In the genomic region with DNA sequence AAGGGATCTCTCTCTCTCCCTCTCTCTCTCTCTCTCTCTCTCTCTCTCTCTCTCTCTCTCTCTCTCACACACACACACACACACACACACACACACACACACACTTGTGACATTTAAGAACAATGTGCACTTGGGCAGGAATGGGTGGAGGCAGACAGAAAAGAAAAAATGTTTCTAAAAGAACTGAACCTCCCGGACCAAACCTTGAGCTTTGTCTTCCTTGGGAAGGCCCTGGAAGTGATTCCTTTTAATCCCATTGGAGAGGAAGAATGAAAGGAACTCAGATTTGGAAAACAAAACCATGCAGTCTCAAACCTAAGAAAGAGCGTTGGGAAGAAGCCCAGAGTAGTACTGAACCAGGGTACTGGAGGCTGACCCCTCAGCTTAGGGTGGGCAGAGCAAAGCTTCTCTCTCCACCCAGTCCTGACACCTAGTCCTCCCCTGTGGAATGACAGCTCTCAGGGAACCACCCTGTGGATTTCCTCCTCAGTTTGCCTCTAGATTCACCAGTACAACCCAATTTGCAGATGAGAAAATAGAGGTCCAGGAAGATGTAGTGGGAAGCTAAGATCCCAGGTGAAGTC, we compare ENCODE assay signal across 15 mouse cellular contexts.
A peak's percentile ranks its signal among the peaks of the same experiment; 100 is the strongest.
DNase-seq lines count a peak whose midpoint lies in the region; ATAC-seq and TF ChIP-seq lines count a peak whose summit lies in the region.
"Had no signal": no experiment of that assay in that cellular context is flagged by ENCODE, and none has a peak within 500 bp of the region (broad histone marks: within the 10 kb centered on the region; RNA-seq: fewer than 3 reads in every experiment).

No protein-coding gene starts in this region.

- no peaks in the 10 kb centered on the region for H3K27me3 ChIP-seq in ES-Bruce4 (ENCODE audit: control insufficient read depth, insufficient read depth, low read length, poor library complexity, severe bottlenecking)
- H3K27me3 ChIP-seq in forebrain, embryonic 16.5 days (replicated peaks; ENCODE audit: control insufficient read depth, insufficient read depth, low read length): no peaks in the 10 kb centered on the region
- H3K27me3 ChIP-seq in midbrain, embryonic 12.5 days: no peaks in the 10 kb centered on the region
- H3K27me3 ChIP-seq in intestine, embryonic 15.5 days (replicated peaks): no peaks in the 10 kb centered on the region
- H3K27me3 ChIP-seq: embryonic facial prominence, embryonic 15.5 days; limb, embryonic 15.5 days had no signal

- no peaks in the 10 kb centered on the region for H3K9me3 ChIP-seq in ES-Bruce4 (replicated peaks; ENCODE audit: control insufficient read depth, insufficient read depth, low read length, poor library complexity, severe bottlenecking)
- H3K9me3 ChIP-seq in forebrain, embryonic 16.5 days (ENCODE audit: control insufficient read depth, low read length): no peaks in the 10 kb centered on the region
- H3K9me3 ChIP-seq in midbrain, embryonic 12.5 days: no peaks in the 10 kb centered on the region
- H3K9me3 ChIP-seq in intestine, embryonic 15.5 days: no peaks in the 10 kb centered on the region
- H3K9me3 ChIP-seq: embryonic facial prominence, embryonic 15.5 days; limb, embryonic 15.5 days had no signal

- ATAC-seq in forebrain, embryonic 16.5 days: peak; percentile 62
- ATAC-seq in midbrain, embryonic 12.5 days (ENCODE audit: low FRiP score, low read depth): peak; percentile 64
- ATAC-seq in intestine, embryonic 15.5 days: no peak

- no peak overlapping the region for H3K4me2 ChIP-seq in forebrain, embryonic 16.5 days (ENCODE audit: low read length)
- no peak overlapping the region for H3K4me2 ChIP-seq in midbrain, embryonic 12.5 days (replicated peaks)
- no peak overlapping the region for H3K4me2 ChIP-seq in intestine, embryonic 15.5 days (replicated peaks)
- H3K4me2 ChIP-seq: embryonic facial prominence, embryonic 15.5 days; limb, embryonic 15.5 days had no signal

- peak overlapping the region; percentile 69 for H3K27ac ChIP-seq in ES-Bruce4 (ENCODE audit: insufficient read depth, low read length)
- peak overlapping the region; percentile 31 for H3K27ac ChIP-seq in forebrain, embryonic 16.5 days (ENCODE audit: low read length)
- peak overlapping the region; percentile 88 for H3K27ac ChIP-seq in midbrain, embryonic 12.5 days (replicated peaks)
- H3K27ac ChIP-seq in intestine, embryonic 15.5 days: no peak overlapping the region
- H3K27ac ChIP-seq: kidney, postnatal 0 days; limb, embryonic 15.5 days had no signal

- H3K4me1 ChIP-seq in ES-Bruce4 (ENCODE audit: control insufficient read depth, insufficient read depth, low read length): no peaks in the 10 kb centered on the region
- peaks cover 9% of the 10 kb centered on the region for H3K4me1 ChIP-seq in forebrain, embryonic 16.5 days (replicated peaks; ENCODE audit: control insufficient read depth, insufficient read depth, low read length)
- peaks cover 33% of the 10 kb centered on the region for H3K4me1 ChIP-seq in midbrain, embryonic 12.5 days
- H3K4me1 ChIP-seq in intestine, embryonic 15.5 days (replicated peaks): 0 out of 2 replicates have a peak, but pooled peaks cover 4% of the 10 kb centered on the region

- no peak for TF ChIP-seq EP300 in ES-Bruce4 (IDR thresholded peaks at IDR 0.05; ENCODE audit: insufficient read depth, low read depth, low read length)

- TF ChIP-seq POLR2A in ES-Bruce4 (IDR thresholded peaks at IDR 0.05; ENCODE audit: insufficient read depth, low read length): no peak
- no peak for TF ChIP-seq POLR2A in brain, embryonic 14.5 days (IDR thresholded peaks at IDR 0.05; ENCODE audit: borderline replicate concordance, extremely low read depth, insufficient read depth, insufficient read length, poor library complexity, severe bottlenecking)

- peak; percentile 73 for DNase-seq in brain, embryonic 14.5 days (ENCODE audit: low read depth)
- no peak for DNase-seq in kidney, postnatal 4 days
- DNase-seq in left cerebral cortex, postnatal 4 days: no peak
- DNase-seq in spleen, postnatal 14 days (ENCODE audit: low spot score in 2 of 2): no peak
- DNase-seq: adrenal gland, postnatal 14 days; lung, postnatal 14 days; right cerebral cortex, adult 18-20 months had no signal

- no peak overlapping the region for H3K9ac ChIP-seq in ES-Bruce4 (ENCODE audit: low read depth, poor library complexity, severe bottlenecking)
- H3K9ac ChIP-seq in forebrain, embryonic 16.5 days (replicated peaks; ENCODE audit: low read depth, low read length): no peak overlapping the region
- no peak overlapping the region for H3K9ac ChIP-seq in midbrain, embryonic 12.5 days (replicated peaks)
- no peak overlapping the region for H3K9ac ChIP-seq in intestine, embryonic 15.5 days
- H3K9ac ChIP-seq: embryonic facial prominence, embryonic 15.5 days; limb, embryonic 15.5 days had no signal

- 6% methylated on average over 2 of the region's 2 CpGs for WGBS in forebrain, embryonic 16.5 days
- WGBS in midbrain, embryonic 12.5 days: 8% methylated on average over 2 of the region's 2 CpGs
- 55% methylated on average over 2 of the region's 2 CpGs for WGBS in intestine, embryonic 15.5 days

- intact Hi-C loops in left cerebral cortex, postnatal 4 days (cut with DNase I): no loop called here

- H3K36me3 ChIP-seq in ES-Bruce4 (ENCODE audit: control insufficient read depth, insufficient read depth, low read length, poor library complexity, severe bottlenecking): no peaks in the 10 kb centered on the region
- no peaks in the 10 kb centered on the region for H3K36me3 ChIP-seq in forebrain, embryonic 16.5 days (ENCODE audit: control insufficient read depth, insufficient read depth)
- H3K36me3 ChIP-seq in midbrain, embryonic 12.5 days: no peaks in the 10 kb centered on the region
- H3K36me3 ChIP-seq in intestine, embryonic 15.5 days: no peaks in the 10 kb centered on the region
- H3K36me3 ChIP-seq: embryonic facial prominence, embryonic 15.5 days; limb, embryonic 15.5 days had no signal

- TF ChIP-seq CTCF in ES-Bruce4 (IDR thresholded peaks at IDR 0.05; ENCODE audit: low read depth, low read length): no peak
- TF ChIP-seq CTCF in brain, embryonic 14.5 days (IDR thresholded peaks at IDR 0.05; ENCODE audit: borderline replicate concordance, extremely low read depth, insufficient read depth, insufficient read length): no peak

- H3K4me3 ChIP-seq in ES-Bruce4 (ENCODE audit: low read depth, low read length): no peak overlapping the region
- H3K4me3 ChIP-seq in forebrain, embryonic 16.5 days (replicated peaks; ENCODE audit: low read length): no peak overlapping the region
- no peak overlapping the region for H3K4me3 ChIP-seq in midbrain, embryonic 12.5 days
- no peak overlapping the region for H3K4me3 ChIP-seq in intestine, embryonic 15.5 days (replicated peaks)
- H3K4me3 ChIP-seq: embryonic facial prominence, embryonic 15.5 days; limb, embryonic 15.5 days; myocyte had no signal
